Mouse (Mus musculus): ENCODE results near the gene BC035044.

DNA sequence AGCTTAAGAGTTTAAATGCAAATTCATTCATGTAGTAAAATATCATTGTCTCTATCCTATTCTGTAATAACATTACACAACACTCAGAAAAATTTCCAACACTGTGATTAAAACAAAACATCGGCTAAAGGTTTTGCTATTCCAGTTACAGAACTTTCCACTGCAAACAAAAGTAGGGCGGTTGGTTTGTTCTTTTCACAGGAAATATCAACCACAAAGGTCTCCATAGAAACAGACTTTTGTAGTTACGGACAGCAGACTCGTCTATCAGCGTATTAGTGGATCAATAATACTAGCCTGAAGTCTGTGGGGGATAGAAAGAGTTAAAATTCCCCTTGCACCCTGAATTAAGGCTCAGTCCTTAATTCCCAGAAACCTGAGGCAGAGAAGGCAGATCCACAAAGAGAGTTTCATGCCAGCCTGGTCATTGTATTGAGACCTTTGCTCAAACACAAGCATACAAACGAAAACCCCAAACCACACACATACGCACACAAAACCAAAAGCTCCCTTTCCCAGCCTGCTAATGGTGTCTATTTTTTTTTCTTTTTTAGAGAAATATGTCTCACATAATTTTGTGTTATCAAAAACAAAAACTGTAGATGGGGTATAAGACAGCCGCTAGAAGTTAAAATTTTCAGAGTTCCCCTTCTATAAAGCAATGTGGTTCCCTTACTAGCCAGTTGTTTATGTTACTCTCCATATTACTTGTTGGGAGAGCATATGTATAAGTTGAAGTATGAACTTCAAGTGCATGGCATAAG lies 54.6 kb downstream of the BC035044 start:
- TF ChIP-seq CTCF (IDR thresholded peaks at IDR 0.05; ENCODE audit: control insufficient read depth, insufficient read depth, insufficient read length) = no peak
- no peak for TF ChIP-seq FOSL1 (IDR thresholded peaks at IDR 0.05; ENCODE audit: insufficient read depth, low read length, poor library complexity, severe bottlenecking)
- TF ChIP-seq MYOD1 (IDR thresholded peaks at IDR 0.05; ENCODE audit: control insufficient read depth, insufficient read length, low read depth) = no peak

Measured in C2C12 (cell line).